Mouse (Mus musculus) urinary bladder, postnatal 10 days (tissue): Measurements from ENCODE around the gene Ngfr.

ENCODE experiments used
- DNase-seq: peaks from one replicate; pipeline ENCODE4 v3.0.0; 2022; ENCODE audit warnings: low spot score

The Ngfr gene

GRCm38 (mm10) chr11:95520456-95521072 is 67.0 kb downstream of the Ngfr start:
- peak; percentile 55 for DNase-seq

GRCm38 (mm10) chr11:95519996-95520395 is 67.5 kb downstream of the Ngfr start:
- DNase-seq: no peak

GRCm38 (mm10) chr11:95519299-95519698 is 68.2 kb downstream of the Ngfr start:
- no peak for DNase-seq
